Mouse (Mus musculus) cerebellum, adult 2 months (tissue): ENCODE data around the gene Wdr27.

ENCODE experiments used
- CTCF ChIP-seq: fragments of 200-500 bp; IDR thresholded peaks from 2 replicates; pipeline ENCODE4 v1.5.1; 2011; ENCODE audit warnings: low read depth, mild to moderate bottlenecking, control low read depth, low read length, moderate library complexity, borderline replicate concordance; ENCODE audit not compliant: insufficient read depth
- POLR2A ChIP-seq: fragments of 200-500 bp; IDR thresholded peaks from 2 replicates; pipeline ENCODE4 v1.6.1; 2011; ENCODE audit warnings: low read length, control low read depth, borderline replicate concordance; ENCODE audit not compliant: insufficient read depth

DNA sequence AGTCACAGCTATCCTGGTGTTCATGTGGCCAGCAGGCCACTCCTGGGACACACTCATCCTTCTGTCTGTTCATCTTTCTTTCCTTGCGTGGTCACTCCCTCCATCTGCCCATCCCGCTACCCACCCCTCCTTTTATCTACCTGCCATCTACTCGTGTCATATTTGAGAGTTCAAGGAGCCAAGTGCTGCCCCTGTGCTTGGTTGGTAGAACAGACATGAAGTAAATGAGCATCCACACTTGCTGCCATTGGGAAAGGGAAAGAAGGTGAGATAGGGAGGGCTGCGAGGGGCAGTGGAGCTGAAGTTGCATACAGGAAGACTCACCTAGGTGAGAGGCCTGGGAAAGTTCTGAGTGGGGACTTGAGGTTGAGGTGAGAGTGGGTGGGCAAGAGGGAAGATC, 28.6 kb downstream of the Wdr27 start:
- TF ChIP-seq CTCF (no peak), POLR2A (no peak)
